In the genomic region with DNA sequence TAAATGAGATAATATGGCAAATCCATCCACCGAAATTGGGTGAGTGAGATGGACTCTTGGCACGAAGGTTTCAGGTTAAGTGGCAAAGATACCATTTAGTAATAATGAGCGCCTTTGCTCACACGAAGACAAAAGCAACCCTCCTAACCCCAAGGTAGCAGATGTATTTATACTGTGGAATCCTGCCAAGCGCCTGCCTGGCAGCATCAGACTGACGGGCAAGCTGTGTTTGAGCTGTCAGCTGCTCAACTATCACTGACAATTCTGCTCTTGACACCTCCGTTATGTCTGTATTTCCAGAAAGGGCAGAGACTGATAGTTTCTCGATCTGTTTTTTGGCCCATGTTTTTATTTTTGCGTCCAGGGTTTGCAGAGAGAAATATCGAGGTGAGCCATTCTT, we compare ENCODE assay signal across 13 mouse cellular contexts.
DNase-seq lines count a peak whose midpoint lies in the region; ATAC-seq and TF ChIP-seq lines count a peak whose summit lies in the region.
"Had no signal": no experiment of that assay in that cellular context is flagged by ENCODE, and none has a peak within 500 bp of the region (broad histone marks: within the 10 kb centered on the region; RNA-seq: fewer than 3 reads in every experiment).

No protein-coding gene starts in this region.

- peak; percentile 97 for ATAC-seq in forebrain, embryonic 16.5 days
- ATAC-seq in liver, embryonic 12.5 days: no peak
- ATAC-seq: Patski had no signal

- no peak for TF ChIP-seq CTCF in layer of hippocampus, adult 2 months (conservative IDR thresholded peaks at IDR 0.05)

- H3K9ac ChIP-seq in forebrain, embryonic 16.5 days (replicated peaks; ENCODE audit: low read depth, low read length): no peak overlapping the region
- no peak overlapping the region for H3K9ac ChIP-seq in liver, embryonic 12.5 days
- H3K9ac ChIP-seq: stomach, embryonic 15.5 days had no signal

- DNase-seq in heart, adult 9 months (ENCODE audit: low spot score in 2 of 2): peak; percentile 4 to 15
- no peak for DNase-seq in heart, adult 11 months
- DNase-seq in cerebellum, adult 11-12 months: peak; percentile 3
- DNase-seq in layer of hippocampus, adult 2 months (ENCODE audit: low spot score in 2 of 2): peak; percentile 27 to 51
- DNase-seq in kidney, postnatal 36 days: no peak
- no peak for DNase-seq in thymus, postnatal 36 days
- DNase-seq: adrenal gland, postnatal 14 days; right cerebral cortex, adult 18-20 months had no signal

- H3K4me3 ChIP-seq in forebrain, embryonic 16.5 days (replicated peaks; ENCODE audit: low read length): no peak overlapping the region
- no peak overlapping the region for H3K4me3 ChIP-seq in layer of hippocampus, adult 2 months
- H3K4me3 ChIP-seq in liver, embryonic 12.5 days: no peak overlapping the region
- H3K4me3 ChIP-seq: stomach, embryonic 15.5 days had no signal

- no peaks in the 10 kb centered on the region for H3K9me3 ChIP-seq in forebrain, embryonic 16.5 days (ENCODE audit: control insufficient read depth, low read length)
- H3K9me3 ChIP-seq in liver, embryonic 12.5 days (replicated peaks): no peaks in the 10 kb centered on the region
- H3K9me3 ChIP-seq: stomach, embryonic 15.5 days had no signal

- 35% methylated on average over 10 of the region's 10 CpGs for WGBS in forebrain, embryonic 16.5 days
- WGBS in liver, embryonic 12.5 days (ENCODE audit: insufficient replicate concordance): 73% methylated on average over 10 of the region's 10 CpGs

- H3K27me3 ChIP-seq in forebrain, embryonic 16.5 days (replicated peaks; ENCODE audit: control insufficient read depth, insufficient read depth, low read length): no peaks in the 10 kb centered on the region
- H3K27me3 ChIP-seq in liver, embryonic 12.5 days (replicated peaks): no peaks in the 10 kb centered on the region
- H3K27me3 ChIP-seq: stomach, embryonic 15.5 days had no signal

- 0 out of 2 replicates have a peak, but pooled peaks cover 2% of the 10 kb centered on the region for H3K4me1 ChIP-seq in forebrain, embryonic 16.5 days (replicated peaks; ENCODE audit: control insufficient read depth, insufficient read depth, low read length)
- no peaks in the 10 kb centered on the region for H3K4me1 ChIP-seq in liver, embryonic 12.5 days
- H3K4me1 ChIP-seq: stomach, embryonic 15.5 days had no signal

- no peak overlapping the region for H3K4me2 ChIP-seq in forebrain, embryonic 16.5 days (ENCODE audit: low read length)
- no peak overlapping the region for H3K4me2 ChIP-seq in liver, embryonic 12.5 days
- H3K4me2 ChIP-seq: stomach, embryonic 15.5 days had no signal

- no peaks in the 10 kb centered on the region for H3K36me3 ChIP-seq in forebrain, embryonic 16.5 days (ENCODE audit: control insufficient read depth, insufficient read depth)
- no peaks in the 10 kb centered on the region for H3K36me3 ChIP-seq in liver, embryonic 12.5 days
- H3K36me3 ChIP-seq: stomach, embryonic 15.5 days had no signal

- peak overlapping the region; percentile 46; the same call in 1 of the 2 replicates for H3K27ac ChIP-seq in forebrain, embryonic 16.5 days (ENCODE audit: low read length)
- no peak overlapping the region for H3K27ac ChIP-seq in layer of hippocampus, adult 2 months
- H3K27ac ChIP-seq in liver, embryonic 12.5 days: no peak overlapping the region
- H3K27ac ChIP-seq: macrophage; stomach, embryonic 15.5 days had no signal

Comparison
In these comparisons a context has a peak if more than half of its experiments do, and no peak if none do; other contexts are left out.
1. DNase-seq: peak in heart, adult 9 months (2 of 2), cerebellum, adult 11-12 months (single experiment) and layer of hippocampus, adult 2 months (2 of 2); none in heart, adult 11 months (single experiment), kidney, postnatal 36 days (0 of 2) and thymus, postnatal 36 days (0 of 2).